Mouse (Mus musculus) myocyte (in vitro differentiated cells): Measurements from ENCODE around the gene Cox18.
"Not testable (repeated sequence)": the region's sequence is repeated elsewhere in the genome, so short reads cannot be mapped to it uniquely, and the experiment has no call there.

Experiments used
- CEBPB ChIP-seq: IDR thresholded peaks from 2 replicates; pipeline ENCODE4 v1.6.1; 2011; ENCODE audit warnings: mild to moderate bottlenecking, moderate library complexity; ENCODE audit not compliant: poor library complexity, insufficient read depth, severe bottlenecking
- E2F4 ChIP-seq: IDR thresholded peaks from one replicate; pipeline ENCODE4 v1.6.1; 2011; ENCODE audit warnings: mild to moderate bottlenecking, control low read depth, moderate library complexity; ENCODE audit not compliant: insufficient read depth
- MAX ChIP-seq: IDR thresholded peaks from one replicate; pipeline ENCODE4 v1.6.1; 2011; ENCODE audit warnings: low read depth, mild to moderate bottlenecking, control low read depth
- MYOD1 ChIP-seq, 3 experiments: IDR thresholded peaks; one replicate each; pipeline ENCODE4 v1.6.1; 2011; ENCODE audit warnings: control low read depth in 2 of 3, low read depth in 2 of 3, mild to moderate bottlenecking in 2 of 3, moderate library complexity in 1 of 3; ENCODE audit not compliant: insufficient read length in 2 of 3, control insufficient read depth in 1 of 3
- MYOG ChIP-seq, 3 experiments: IDR thresholded peaks; one replicate each; pipeline ENCODE4 v1.6.1; 2011; ENCODE audit warnings: control low read depth in 2 of 3, low read depth in 2 of 3, mild to moderate bottlenecking in 2 of 3; ENCODE audit not compliant: insufficient read length in 2 of 3, control insufficient read depth in 1 of 3, insufficient read depth in 1 of 3
- POLR2A ChIP-seq: IDR thresholded peaks from one replicate; pipeline ENCODE4 v1.6.1; 2011; ENCODE audit warnings: low read depth, mild to moderate bottlenecking, control low read depth, moderate library complexity; ENCODE audit not compliant: insufficient read length
- POLR2AphosphoS2 ChIP-seq: IDR thresholded peaks from one replicate; pipeline ENCODE4 v1.6.1; 2011; ENCODE audit warnings: low read depth, control low read depth; ENCODE audit not compliant: insufficient read length
- REST ChIP-seq: IDR thresholded peaks from one replicate; pipeline ENCODE4 v1.6.1; 2011; ENCODE audit warnings: mild to moderate bottlenecking, control low read depth, moderate library complexity; ENCODE audit not compliant: insufficient read depth, insufficient read length
- SRF ChIP-seq: IDR thresholded peaks from one replicate; pipeline ENCODE4 v1.6.1; 2011; ENCODE audit warnings: low read depth; ENCODE audit not compliant: control insufficient read depth, insufficient read length
- TCF12 ChIP-seq: IDR thresholded peaks from one replicate; pipeline ENCODE4 v1.6.1; 2011; ENCODE audit warnings: mild to moderate bottlenecking, control low read depth; ENCODE audit not compliant: poor library complexity, insufficient read depth, severe bottlenecking
- TCF3 ChIP-seq: IDR thresholded peaks from one replicate; pipeline ENCODE4 v1.6.1; 2011; ENCODE audit warnings: low read depth, control low read depth; ENCODE audit not compliant: insufficient read length
- USF1 ChIP-seq: IDR thresholded peaks from one replicate; pipeline ENCODE4 v1.6.1; 2011; ENCODE audit warnings: low read depth, mild to moderate bottlenecking, control low read depth, moderate library complexity

DNA sequence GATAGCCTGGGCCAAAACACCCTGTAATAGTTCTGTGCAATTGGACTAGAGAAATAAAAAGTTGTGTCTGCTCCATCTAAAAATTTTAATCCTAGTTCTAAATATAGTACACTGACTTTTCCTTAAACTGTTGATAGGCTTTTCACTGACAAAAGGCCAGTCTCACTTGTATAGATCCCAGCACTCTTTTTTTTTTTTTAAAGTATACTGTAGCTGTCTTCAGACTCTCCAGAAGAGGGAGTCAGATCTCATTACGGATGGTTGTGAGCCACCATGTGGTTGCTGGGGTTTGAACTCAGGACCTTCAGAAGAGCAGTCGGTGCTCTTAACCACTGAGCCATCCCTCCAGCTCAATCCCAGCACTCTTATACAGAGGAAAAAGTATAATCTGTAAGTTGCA, 38.4 kb upstream of the Cox18 start:
- not testable (repeated sequence) for TF ChIP-seq USF1; MYOG (IDR thresholded peaks at IDR 0.05; ENCODE audit: control insufficient read depth in 1 of 3, insufficient read depth in 1 of 3, insufficient read length in 2 of 3, low read depth in 2 of 3); MAX; E2F4; POLR2A; TCF12; SRF; CEBPB; TCF3; POLR2AphosphoS2; REST; MYOD1 (IDR thresholded peaks at IDR 0.05; ENCODE audit: control insufficient read depth in 1 of 3, insufficient read length in 2 of 3, low read depth in 2 of 3)
